Mouse (Mus musculus): Measurements from ENCODE around the gene A030014E15Rik. TPM values are rescaled to one million over a fixed set of nuclear protein-coding genes. Genes with fewer than 3 reads are reported as not detected.
"Not testable (repeated sequence)": the region's sequence is repeated elsewhere in the genome, so short reads cannot be mapped to it uniquely, and the experiment has no call there.

The A030014E15Rik gene
- polyA plus RNA-seq, 1 experiment: not detected

GRCm38 (mm10) chr1:82913025-82913424 lies 11.7 kb upstream of the A030014E15Rik start, which contains the start of gene A030005L19Rik:
Gene A030005L19Rik (plus strand): TSS chr1:82913325.
- Histone ChIP-seq H3K4me3 (ENCODE audit: control insufficient read depth, insufficient read depth, low read length) (no peak within 1 kb of the TSS), H3K27me3 (ENCODE audit: control insufficient read depth, insufficient read depth, low read length) (no peaks in the 10 kb centered on the region), H3K27ac (ENCODE audit: control insufficient read depth, insufficient read depth, low read length) (no peak within 1 kb of the TSS), H3K36me3 (ENCODE audit: control insufficient read depth, insufficient read depth, low read length) (no peaks in the 10 kb centered on the region), H3K4me1 (replicated peaks; ENCODE audit: control insufficient read depth, insufficient read depth, low read length) (0 out of 2 replicates have a peak, but pooled peaks cover 1% of the 10 kb centered on the region)
- WGBS: 89% methylated on average over 3 of the region's 3 CpGs
- no peak for DNase-seq
- TF ChIP-seq POLR2A (IDR thresholded peaks at IDR 0.05; ENCODE audit: control insufficient read depth, extremely low read depth, insufficient read depth, low read length, poor library complexity) (no peak), CTCF (IDR thresholded peaks at IDR 0.05; ENCODE audit: borderline replicate concordance, control insufficient read depth, extremely low read depth, insufficient read depth, low read length, poor library complexity) (no peak)

GRCm38 (mm10) chr1:82913434-82913833 lies 11.3 kb upstream of the A030014E15Rik start:
- H3K36me3 ChIP-seq (ENCODE audit: control insufficient read depth, insufficient read depth, low read length); H3K27me3 ChIP-seq (ENCODE audit: control insufficient read depth, insufficient read depth, low read length); H3K4me3 ChIP-seq (ENCODE audit: control insufficient read depth, insufficient read depth, low read length); H3K27ac ChIP-seq (ENCODE audit: control insufficient read depth, insufficient read depth, low read length); DNase-seq; H3K4me1 ChIP-seq (replicated peaks; ENCODE audit: control insufficient read depth, insufficient read depth, low read length): not testable (repeated sequence)
- 52% methylated on average over 5 of the region's 5 CpGs for WGBS

- not testable (repeated sequence) for H3K4me1 ChIP-seq (replicated peaks; ENCODE audit: control insufficient read depth, insufficient read depth, low read length); DNase-seq; H3K36me3 ChIP-seq (ENCODE audit: control insufficient read depth, insufficient read depth, low read length); H3K27me3 ChIP-seq (ENCODE audit: control insufficient read depth, insufficient read depth, low read length); H3K4me3 ChIP-seq (ENCODE audit: control insufficient read depth, insufficient read depth, low read length); H3K27ac ChIP-seq (ENCODE audit: control insufficient read depth, insufficient read depth, low read length)
- 94% methylated on average over 2 of the region's 3 CpGs for WGBS
These were observed 5.8 kb downstream of the A030014E15Rik start for GRCm38 (mm10) chr1:82930558-82930957.

GRCm38 (mm10) chr1:82931326-82931725 lies 6.6 kb downstream of the A030014E15Rik start, which contains the start of gene Gm6217:
Gene Gm6217 (minus strand): TSS chr1:82931399.
- not testable (repeated sequence) for H3K27ac ChIP-seq (ENCODE audit: control insufficient read depth, insufficient read depth, low read length); DNase-seq; H3K27me3 ChIP-seq (ENCODE audit: control insufficient read depth, insufficient read depth, low read length); H3K4me3 ChIP-seq (ENCODE audit: control insufficient read depth, insufficient read depth, low read length); H3K4me1 ChIP-seq (replicated peaks; ENCODE audit: control insufficient read depth, insufficient read depth, low read length); H3K36me3 ChIP-seq (ENCODE audit: control insufficient read depth, insufficient read depth, low read length)
- WGBS: no CpG with 5 or more reads among the region's 6 CpGs

GRCm38 (mm10) chr1:82938666-82939065 lies 13.9 kb downstream of the A030014E15Rik start:
- no peak for DNase-seq
- H3K36me3 ChIP-seq (ENCODE audit: control insufficient read depth, insufficient read depth, low read length): no peaks in the 10 kb centered on the region
- H3K27me3 ChIP-seq (ENCODE audit: control insufficient read depth, insufficient read depth, low read length): no peaks in the 10 kb centered on the region
- WGBS: 96% methylated on average over 5 of the region's 5 CpGs
- TF ChIP-seq POLR2A (IDR thresholded peaks at IDR 0.05; ENCODE audit: control insufficient read depth, extremely low read depth, insufficient read depth, low read length, poor library complexity): no peak
- no peak for TF ChIP-seq CTCF (IDR thresholded peaks at IDR 0.05; ENCODE audit: borderline replicate concordance, control insufficient read depth, extremely low read depth, insufficient read depth, low read length, poor library complexity)
- H3K4me3 ChIP-seq (ENCODE audit: control insufficient read depth, insufficient read depth, low read length): no peak overlapping the region
- H3K4me1 ChIP-seq (replicated peaks; ENCODE audit: control insufficient read depth, insufficient read depth, low read length): no peaks in the 10 kb centered on the region
- no peak overlapping the region for H3K27ac ChIP-seq (ENCODE audit: control insufficient read depth, insufficient read depth, low read length)

GRCm38 (mm10) chr1:82942505-82942904 lies 17.8 kb downstream of the A030014E15Rik start:
- not testable (repeated sequence) for H3K4me1 ChIP-seq (replicated peaks; ENCODE audit: control insufficient read depth, insufficient read depth, low read length); DNase-seq; H3K4me3 ChIP-seq (ENCODE audit: control insufficient read depth, insufficient read depth, low read length); H3K36me3 ChIP-seq (ENCODE audit: control insufficient read depth, insufficient read depth, low read length); H3K27me3 ChIP-seq (ENCODE audit: control insufficient read depth, insufficient read depth, low read length); H3K27ac ChIP-seq (ENCODE audit: control insufficient read depth, insufficient read depth, low read length)
- WGBS: 68% methylated on average over 1 of the region's 2 CpGs

GRCm38 (mm10) chr1:82943295-82943694 lies 18.6 kb downstream of the A030014E15Rik start, which contains the start of gene A030003K21Rik:
Gene A030003K21Rik (minus strand): TSS chr1:82943388.
- not testable (repeated sequence) for H3K36me3 ChIP-seq (ENCODE audit: control insufficient read depth, insufficient read depth, low read length); H3K27me3 ChIP-seq (ENCODE audit: control insufficient read depth, insufficient read depth, low read length); H3K27ac ChIP-seq (ENCODE audit: control insufficient read depth, insufficient read depth, low read length); DNase-seq; H3K4me1 ChIP-seq (replicated peaks; ENCODE audit: control insufficient read depth, insufficient read depth, low read length); H3K4me3 ChIP-seq (ENCODE audit: control insufficient read depth, insufficient read depth, low read length)
- whole genome bisulfite sequencing: no CpG with 5 or more reads among the region's 6 CpGs

GRCm38 (mm10) chr1:82946029-82946428 lies 21.3 kb downstream of the A030014E15Rik start:
- not testable (repeated sequence) for H3K4me1 ChIP-seq (replicated peaks; ENCODE audit: control insufficient read depth, insufficient read depth, low read length); H3K4me3 ChIP-seq (ENCODE audit: control insufficient read depth, insufficient read depth, low read length); H3K27me3 ChIP-seq (ENCODE audit: control insufficient read depth, insufficient read depth, low read length); H3K36me3 ChIP-seq (ENCODE audit: control insufficient read depth, insufficient read depth, low read length); H3K27ac ChIP-seq (ENCODE audit: control insufficient read depth, insufficient read depth, low read length); DNase-seq
- 93% methylated on average over 2 of the region's 2 CpGs for WGBS

Measured in thymus, adult 2 months (tissue).